Mouse (Mus musculus) liver, embryonic 13.5 days (tissue): ENCODE measurements around the gene Mmp14. TPM values are rescaled to one million over a fixed set of nuclear protein-coding genes. Genes with fewer than 3 reads are reported as not detected.

Experiments used
- ATAC-seq: fragments of 200-750 bp; cut with Nextera tagmentation; 2 replicates; pipeline ENCODE4 v1.8.0; 2017; ENCODE audit warnings: low read depth, mild to moderate bottlenecking, moderate number of reproducible peaks, moderate library complexity
- DNase-seq: peaks from one replicate; pipeline ENCODE4 v3.0.0; 2022
- H3K27ac ChIP-seq: fragments of 300-500 bp; sonication (generic); 2 replicates; pipeline ENCODE4 v1.5.1; 2015; ENCODE audit warnings: moderate library complexity, mild to moderate bottlenecking, inconsistent platforms
- H3K27me3 ChIP-seq: fragments of 300-500 bp; sonication (generic); 2 replicates; pipeline ENCODE4 v1.6.1; 2015; ENCODE audit warnings: mild to moderate bottlenecking, inconsistent platforms
- H3K36me3 ChIP-seq: fragments of 300-500 bp; sonication (generic); 2 replicates; pipeline ENCODE4 v1.6.1; 2015; ENCODE audit warnings: mild to moderate bottlenecking, inconsistent platforms
- H3K4me1 ChIP-seq: fragments of 300-500 bp; sonication (generic); replicated peaks from 2 replicates; pipeline ENCODE4 v1.6.1; 2015; ENCODE audit warnings: inconsistent platforms
- H3K4me2 ChIP-seq: fragments of 300-500 bp; sonication (generic); 2 replicates; pipeline ENCODE4 v1.6.1; 2015; ENCODE audit warnings: inconsistent platforms, mild to moderate bottlenecking, moderate library complexity
- H3K4me3 ChIP-seq: fragments of 300-500 bp; sonication (generic); replicated peaks from 2 replicates; pipeline ENCODE4 v1.5.1; 2015; ENCODE audit warnings: mild to moderate bottlenecking, inconsistent platforms
- H3K9ac ChIP-seq: fragments of 300-500 bp; sonication (generic); 2 replicates; pipeline ENCODE4 v1.6.1; 2015; ENCODE audit warnings: mild to moderate bottlenecking, inconsistent platforms
- H3K9me3 ChIP-seq: fragments of 300-500 bp; sonication (generic); replicated peaks from 2 replicates; pipeline ENCODE4 v1.6.1; 2016; ENCODE audit warnings: inconsistent platforms
- WGBS: fragments of 180-500 bp; shearing (Covaris S2); methylation state at CpG from one replicate; pipeline ENCODE4 v1.1.7; 2015; ENCODE audit not compliant: insufficient replicate concordance; 5-methylcytosine and 5-hydroxymethylcytosine counted together
- polyA plus RNA-seq: library from polyadenylated mRNA; unstranded; fragments of >200 nt; fragmentation: Nextera tagmentation; extraction: Ambion mirVana; gene quantifications from 2 replicates; pipeline ENCODE4 v1.2.1, GENCODE M21; 2015

Mmp14 gene
- polyA plus RNA-seq, 1 experiment from 2014 or later, result 19.8 TPM

DNA sequence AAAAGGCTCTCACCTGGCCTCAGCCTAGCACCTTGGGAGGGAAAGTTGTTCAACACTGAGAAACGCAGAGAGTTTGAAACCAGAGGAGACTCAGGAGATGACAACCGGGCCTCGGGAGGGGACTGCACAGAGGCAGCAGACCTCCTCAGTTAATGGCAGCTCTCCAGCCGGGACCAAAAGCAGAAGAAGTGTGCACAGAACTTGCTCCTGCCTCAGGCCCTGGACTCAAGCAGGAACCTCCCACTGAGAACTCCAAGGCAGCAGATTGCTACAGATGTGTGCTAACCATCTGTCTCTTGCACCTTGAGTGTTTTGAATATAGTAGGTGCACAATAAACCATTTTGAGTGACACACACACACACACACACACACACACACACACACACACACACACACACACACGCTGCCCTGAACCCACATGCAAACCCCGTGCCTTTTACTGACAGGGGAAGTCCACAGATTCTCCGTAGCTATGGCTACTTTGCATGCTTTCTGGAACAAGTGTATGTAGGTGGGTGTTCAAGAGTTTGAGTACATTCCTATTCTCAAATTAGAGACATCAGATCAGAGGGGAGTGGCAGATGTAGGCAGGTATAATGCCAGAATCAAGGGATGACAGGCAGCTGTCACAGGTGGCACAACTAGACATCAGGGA lies 33.4 kb upstream of the Mmp14 start:
- H3K27ac ChIP-seq, result no peak overlapping the region
- no peaks in the 10 kb centered on the region for H3K27me3 ChIP-seq
- no peak overlapping the region for H3K9ac ChIP-seq
- peaks cover 5% of the 10 kb centered on the region; the same call in 1 of the 2 replicates for H3K36me3 ChIP-seq
- H3K4me3 ChIP-seq, result no peak overlapping the region
- H3K9me3 ChIP-seq, result no peaks in the 10 kb centered on the region
- H3K4me2 ChIP-seq, result no peak overlapping the region
- DNase-seq, result no peak
- 63% methylated on average over 7 of the region's 7 CpGs for WGBS
- ATAC-seq, result no peak
- 0 out of 2 replicates have a peak, but pooled peaks cover 7% of the 10 kb centered on the region for H3K4me1 ChIP-seq

DNA sequence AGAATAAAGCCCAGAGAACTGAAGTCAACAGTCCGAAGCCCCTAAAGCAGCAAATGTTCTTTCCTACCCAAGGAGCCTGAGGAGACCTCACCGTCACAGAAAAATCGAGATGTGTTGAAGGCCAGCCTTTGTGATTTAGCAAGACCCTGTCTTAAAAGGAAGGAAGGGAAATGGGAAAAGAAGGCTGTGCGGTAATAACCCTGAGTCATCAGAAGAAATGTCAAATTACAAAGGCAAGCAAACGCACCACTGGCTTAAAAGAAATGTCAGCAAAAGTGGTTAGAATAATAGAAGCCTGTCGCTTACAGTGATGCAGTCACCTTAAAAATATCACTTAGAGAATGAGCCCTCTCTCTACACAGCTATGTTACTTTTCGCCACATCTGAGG lies 32.9 kb upstream of the Mmp14 start:
- Histone ChIP-seq H3K4me1 (0 out of 2 replicates have a peak, but pooled peaks cover 7% of the 10 kb centered on the region), H3K4me2 (no peak overlapping the region), H3K27ac (no peak overlapping the region), H3K4me3 (no peak overlapping the region), H3K36me3 (peaks cover 5% of the 10 kb centered on the region; the same call in 1 of the 2 replicates), H3K9me3 (no peaks in the 10 kb centered on the region), H3K9ac (no peak overlapping the region), H3K27me3 (no peaks in the 10 kb centered on the region)
- ATAC-seq (0 out of 2 replicates have a peak, but pooled peaks have one; percentile 15), DNase-seq (no peak)
- WGBS, result 54% methylated on average over 7 of the region's 7 CpGs

DNA sequence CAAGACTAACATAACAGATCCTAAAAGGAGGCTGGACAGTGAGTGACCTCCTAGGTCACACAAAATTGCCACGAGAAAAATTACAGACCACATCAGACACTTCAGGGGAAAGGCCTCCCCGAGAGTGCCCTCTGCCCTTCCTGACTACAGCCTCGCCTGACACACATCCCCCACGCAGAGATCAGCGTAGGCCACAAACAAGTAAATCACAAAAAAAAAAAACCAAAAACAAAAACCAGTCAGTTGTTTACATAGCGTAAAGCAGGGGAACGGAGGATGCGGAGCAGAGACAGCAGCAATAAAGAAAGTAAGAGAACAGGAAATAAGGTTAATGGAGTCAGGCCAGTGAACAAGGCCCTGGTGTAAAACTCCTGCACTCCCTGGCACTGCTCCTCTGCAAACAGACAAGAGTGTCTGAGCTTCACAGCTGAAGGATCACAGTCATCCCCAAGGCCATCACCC lies 32.5 kb upstream of the Mmp14 start:
- Histone ChIP-seq H3K9ac (no peak overlapping the region), H3K4me1 (0 out of 2 replicates have a peak, but pooled peaks cover 7% of the 10 kb centered on the region), H3K9me3 (no peaks in the 10 kb centered on the region), H3K27me3 (no peaks in the 10 kb centered on the region), H3K36me3 (peaks cover 5% of the 10 kb centered on the region; the same call in 1 of the 2 replicates), H3K27ac (no peak overlapping the region), H3K4me3 (no peak overlapping the region), H3K4me2 (no peak overlapping the region)
- WGBS, result 51% methylated on average over 8 of the region's 8 CpGs
- ATAC-seq, result no peak
- DNase-seq, result no peak

DNA sequence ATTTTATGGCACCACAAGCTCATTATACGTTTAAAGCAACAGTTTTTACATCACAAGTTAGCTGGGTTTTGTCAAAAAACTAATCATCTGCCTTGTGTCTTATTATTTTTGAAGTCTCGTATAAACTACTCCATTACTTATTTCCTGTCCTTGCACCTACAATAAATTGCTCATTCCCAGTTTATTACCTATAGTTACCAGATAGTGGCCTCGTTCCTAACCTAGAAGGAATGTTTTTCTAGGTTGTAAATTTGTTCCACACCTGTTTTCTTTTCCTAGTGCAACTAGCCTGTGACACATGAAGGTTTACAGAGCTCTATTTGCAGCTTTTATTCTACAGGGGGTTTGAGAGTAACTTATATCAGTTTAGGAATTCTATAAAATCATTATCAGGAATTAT lies 29.7 kb upstream of the Mmp14 start:
- H3K27ac ChIP-seq, result no peak overlapping the region
- peaks cover 31% of the 10 kb centered on the region for H3K4me1 ChIP-seq
- ATAC-seq (no peak), DNase-seq (no peak)
- H3K27me3 ChIP-seq, result no peaks in the 10 kb centered on the region
- no peaks in the 10 kb centered on the region for H3K9me3 ChIP-seq
- WGBS, result 58% methylated on average over 3 of the region's 3 CpGs
- no peak overlapping the region for H3K4me2 ChIP-seq
- H3K4me3 ChIP-seq, result no peak overlapping the region
- H3K9ac ChIP-seq, result no peak overlapping the region
- H3K36me3 ChIP-seq, result no peaks in the 10 kb centered on the region

DNA sequence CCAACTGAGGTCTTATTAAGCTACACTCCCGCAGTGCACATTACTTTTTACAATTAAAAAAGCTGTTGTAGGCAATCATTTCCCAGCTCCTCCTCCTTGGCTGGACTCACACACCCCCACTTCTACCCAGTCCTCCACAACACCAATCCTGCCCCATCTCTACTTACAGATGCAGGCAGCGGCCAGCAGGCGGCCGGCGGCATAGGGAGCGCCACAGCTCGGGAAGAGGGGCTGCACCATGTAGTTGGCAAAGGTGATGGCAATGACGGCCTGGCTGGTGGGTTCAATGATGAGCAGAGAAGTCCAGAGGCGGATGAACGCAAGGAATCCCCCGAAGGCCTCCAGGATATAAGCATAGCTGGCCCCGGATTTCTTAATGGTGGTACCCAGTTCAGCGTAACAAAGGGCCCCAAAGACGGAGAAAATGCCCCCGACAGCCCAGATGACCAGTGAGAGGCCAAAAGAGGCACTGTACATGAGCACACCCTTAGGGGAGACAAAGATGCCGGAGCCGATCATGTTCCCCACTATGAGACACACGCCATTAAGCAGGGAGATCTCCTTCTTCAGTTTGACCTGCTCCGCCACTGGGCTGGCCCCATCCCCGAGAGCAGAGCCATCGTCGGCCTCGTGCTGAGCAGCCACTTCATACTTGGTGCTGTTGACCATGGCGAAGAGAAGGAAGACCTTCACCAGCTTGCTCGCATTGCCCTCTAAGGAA lies 22.9 kb upstream of the Mmp14 start:
- Histone ChIP-seq H3K4me3 (0 out of 2 replicates have a peak overlapping the region, but pooled peaks have one; percentile 1), H3K27me3 (no peaks in the 10 kb centered on the region), H3K4me2 (peak overlapping the region; percentile 27), H3K27ac (peak overlapping the region; percentile 4; the same call in 1 of the 2 replicates), H3K9ac (no peak overlapping the region), H3K4me1 (peaks cover 46% of the 10 kb centered on the region), H3K9me3 (no peaks in the 10 kb centered on the region), H3K36me3 (no peaks in the 10 kb centered on the region)
- ATAC-seq (no peak), DNase-seq (no peak)
- WGBS, result 81% methylated on average over 25 of the region's 25 CpGs

DNA sequence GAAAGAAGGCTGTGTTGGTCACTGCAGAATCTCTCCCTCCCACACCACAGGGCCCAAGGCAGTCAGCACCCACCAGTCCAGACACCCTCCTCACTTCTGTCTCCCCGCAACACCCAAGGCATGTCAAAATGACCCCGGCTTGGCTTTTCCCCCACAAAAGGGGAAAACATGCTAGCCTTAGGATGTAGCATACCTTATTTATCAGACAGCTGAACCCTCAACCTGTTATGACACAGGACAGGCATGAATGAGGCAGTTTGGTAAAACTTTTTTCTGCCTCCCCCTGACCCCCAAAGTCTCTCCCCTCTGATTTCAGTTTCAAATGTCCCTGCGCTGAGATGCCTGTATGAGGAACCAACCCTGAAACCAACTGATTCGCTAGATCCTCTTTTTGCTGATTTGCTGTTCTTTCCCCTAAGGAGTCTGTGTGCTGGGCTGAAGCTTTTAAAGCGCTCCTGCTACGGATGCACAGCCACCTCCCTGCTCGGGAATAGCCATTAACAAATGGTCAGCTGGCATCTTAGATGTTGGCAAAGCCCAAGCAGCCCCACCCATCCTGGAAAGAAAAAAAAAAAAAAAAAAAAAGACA lies 22.3 kb upstream of the Mmp14 start:
- ATAC-seq (no peak), DNase-seq (no peak)
- no peaks in the 10 kb centered on the region for H3K9me3 ChIP-seq
- H3K4me1 ChIP-seq, result peaks cover 52% of the 10 kb centered on the region
- WGBS, result 56% methylated on average over 7 of the region's 7 CpGs
- peak overlapping the region; percentile 67; the same call in 1 of the 2 replicates for H3K27ac ChIP-seq
- no peaks in the 10 kb centered on the region for H3K27me3 ChIP-seq
- peak overlapping the region; percentile 9; the same call in 1 of the 2 replicates for H3K4me3 ChIP-seq
- H3K9ac ChIP-seq, result no peak overlapping the region
- H3K4me2 ChIP-seq, result peak overlapping the region; percentile 27
- no peaks in the 10 kb centered on the region for H3K36me3 ChIP-seq

DNA sequence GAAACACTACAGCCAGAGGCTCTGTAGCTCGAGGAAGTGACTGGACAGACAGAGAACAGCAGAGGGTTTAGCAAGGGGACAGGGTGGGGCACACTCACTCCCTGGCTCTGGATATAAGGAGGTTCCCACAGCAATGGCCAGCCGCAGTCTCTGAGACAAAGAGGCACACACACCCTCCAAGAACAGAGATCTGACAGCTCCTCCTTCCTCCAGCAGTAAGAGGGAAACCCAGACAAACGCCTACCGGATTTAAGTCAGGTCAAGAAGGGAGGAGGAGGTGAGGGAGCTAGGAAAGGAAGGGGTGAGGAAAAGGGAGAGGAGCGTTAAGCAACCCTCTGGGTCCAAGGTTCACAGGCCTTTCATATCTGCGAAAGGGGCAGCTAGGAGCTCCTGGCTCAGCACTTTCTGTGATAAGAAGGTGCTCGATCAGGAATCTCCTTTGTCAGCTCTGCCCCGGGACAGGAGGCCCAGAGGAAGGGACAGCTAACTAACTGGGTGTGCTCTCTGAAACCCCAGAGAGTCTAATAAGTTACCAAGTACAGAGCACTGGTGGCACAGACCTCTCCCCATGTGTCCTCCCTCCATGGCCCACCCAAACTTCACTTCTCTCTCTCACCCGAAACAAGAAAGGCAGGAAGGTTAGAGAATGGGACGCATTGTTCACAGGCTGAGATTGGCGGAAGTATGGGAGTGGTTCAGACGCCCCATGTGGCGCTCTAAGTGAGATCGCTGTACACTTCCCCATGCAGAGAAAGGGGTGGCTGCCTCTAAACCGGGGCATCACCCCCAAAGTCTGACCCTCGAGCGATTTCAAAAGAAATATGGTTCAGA lies 21.2 kb upstream of the Mmp14 start:
- 0 out of 2 replicates have a peak overlapping the region, but pooled peaks have one; percentile 9 for H3K4me3 ChIP-seq
- DNase-seq, result no peak
- 25% methylated on average over 17 of the region's 17 CpGs for WGBS
- peak; percentile 59 for ATAC-seq
- peaks cover 52% of the 10 kb centered on the region for H3K4me1 ChIP-seq
- H3K27ac ChIP-seq, result peak overlapping the region; percentile 67
- H3K9ac ChIP-seq, result peak overlapping the region; percentile 36; the same call in 1 of the 2 replicates
- H3K27me3 ChIP-seq, result no peaks in the 10 kb centered on the region
- H3K4me2 ChIP-seq, result peak overlapping the region; percentile 27
- no peaks in the 10 kb centered on the region for H3K9me3 ChIP-seq
- no peaks in the 10 kb centered on the region for H3K36me3 ChIP-seq

DNA sequence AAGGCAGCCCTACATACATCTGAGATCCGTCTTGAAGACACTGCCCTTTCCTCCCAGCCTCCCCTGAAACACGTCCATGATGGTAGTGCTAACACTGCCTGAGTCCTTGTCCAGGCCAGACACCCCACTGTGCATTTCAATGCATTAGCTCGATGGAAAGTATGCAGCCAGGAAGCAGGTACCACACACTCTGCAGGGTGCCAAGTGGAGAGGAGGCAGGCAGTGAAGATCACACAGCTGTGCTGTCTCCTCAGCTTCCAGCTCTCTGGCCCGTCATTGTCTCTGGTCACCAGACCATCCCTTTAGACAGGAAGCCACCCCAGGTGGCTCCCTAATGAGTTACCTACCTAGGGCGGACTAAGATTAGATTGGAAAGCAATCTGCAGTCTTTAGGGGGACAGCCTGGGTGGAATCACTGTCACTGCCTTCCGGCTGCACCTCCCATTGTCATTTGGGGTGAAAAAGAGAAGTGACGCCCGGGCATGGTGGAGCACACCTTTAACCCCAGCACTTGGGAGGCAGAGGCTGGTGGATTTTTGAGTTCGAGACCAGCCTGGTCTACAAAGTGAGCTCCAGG lies 19.3 kb upstream of the Mmp14 start:
- peaks cover 52% of the 10 kb centered on the region for H3K4me1 ChIP-seq
- 55% methylated on average over 9 of the region's 9 CpGs for WGBS
- H3K27ac ChIP-seq, result no peak overlapping the region
- H3K4me2 ChIP-seq, result no peak overlapping the region
- no peak overlapping the region for H3K4me3 ChIP-seq
- no peaks in the 10 kb centered on the region for H3K36me3 ChIP-seq
- no peaks in the 10 kb centered on the region for H3K9me3 ChIP-seq
- 0 out of 2 replicates have a peak, but pooled peaks cover 4% of the 10 kb centered on the region for H3K27me3 ChIP-seq
- no peak overlapping the region for H3K9ac ChIP-seq
- DNase-seq, result no peak
- no peak for ATAC-seq

DNA sequence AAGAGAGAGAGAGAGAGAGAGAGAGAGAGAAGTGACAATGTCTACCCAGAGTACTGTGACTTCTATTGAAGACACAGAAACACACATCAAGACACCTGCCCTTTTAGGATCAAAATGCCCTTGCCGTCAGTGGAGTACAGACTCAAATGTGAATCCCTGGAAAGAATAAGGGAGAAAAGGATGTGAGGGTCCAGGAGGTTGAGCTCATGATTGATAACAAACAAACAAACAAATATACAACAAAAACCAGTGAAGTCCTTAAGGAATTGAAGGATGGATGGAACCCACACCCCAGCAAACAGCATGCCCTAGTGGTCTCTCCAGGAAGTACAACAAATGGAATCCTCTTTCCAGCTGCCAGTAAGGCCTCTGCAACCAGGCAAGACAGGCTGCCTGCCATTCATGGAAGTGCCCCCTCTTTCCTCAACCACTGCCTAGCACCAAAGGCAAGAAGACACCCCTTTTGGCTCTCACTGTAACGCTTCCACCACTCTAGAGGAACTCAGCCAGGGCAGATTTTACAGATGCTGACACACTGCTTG lies 18.7 kb upstream of the Mmp14 start:
- DNase-seq (no peak), ATAC-seq (no peak)
- Histone ChIP-seq H3K27me3 (0 out of 2 replicates have a peak, but pooled peaks cover 4% of the 10 kb centered on the region), H3K9me3 (no peaks in the 10 kb centered on the region), H3K9ac (no peak overlapping the region), H3K4me3 (no peak overlapping the region), H3K27ac (no peak overlapping the region), H3K4me2 (no peak overlapping the region), H3K36me3 (no peaks in the 10 kb centered on the region), H3K4me1 (peaks cover 58% of the 10 kb centered on the region)
- 48% methylated on average over 2 of the region's 2 CpGs for WGBS
